Mouse (Mus musculus) left cerebral cortex, postnatal 10 days (tissue): ENCODE measurements at regions not wholly inside any gene's neighbourhood (a gene's known extent, or its start where the extent isn't known, plus 50 kb on each side); places are given as distances from the start of the nearest gene placed in this dataset.

Source experiments
- DNase-seq, 2 experiments: peaks; one replicate each; pipeline ENCODE4 v3.0.0; 2021 to 2022; ENCODE audit warnings: low spot score in 2 of 2, mixed read lengths in 1 of 2; ENCODE audit errors: extremely low spot score in 1 of 2
- intact Hi-C: fragments of 180-260 bp; cut with DNase I; formaldehyde crosslinking; loops from one replicate; pipeline ENCODE4 v1.15.1; 2025

DNA sequence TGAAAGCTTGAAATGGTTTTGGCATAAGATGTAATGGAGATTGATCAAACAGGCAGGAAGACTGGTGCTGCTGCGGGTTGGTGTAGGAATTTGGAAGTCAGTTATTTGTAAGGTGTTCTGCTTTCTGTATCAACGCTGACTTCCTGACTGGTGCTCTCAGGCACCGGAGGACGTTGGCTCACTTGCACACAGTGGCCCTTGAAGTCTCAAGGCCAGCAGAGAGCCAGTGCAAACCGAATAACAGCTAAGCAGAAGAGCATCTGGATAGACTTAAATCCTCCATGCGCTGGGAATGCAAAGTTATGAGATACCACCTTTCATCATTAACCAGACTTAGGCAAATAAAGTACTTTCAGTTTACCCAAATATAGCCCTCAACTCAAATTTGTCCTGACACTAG lies 388.2 kb downstream of the Adamts20 start:
- no peak for DNase-seq
- intact Hi-C loops = no loop called here

DNA sequence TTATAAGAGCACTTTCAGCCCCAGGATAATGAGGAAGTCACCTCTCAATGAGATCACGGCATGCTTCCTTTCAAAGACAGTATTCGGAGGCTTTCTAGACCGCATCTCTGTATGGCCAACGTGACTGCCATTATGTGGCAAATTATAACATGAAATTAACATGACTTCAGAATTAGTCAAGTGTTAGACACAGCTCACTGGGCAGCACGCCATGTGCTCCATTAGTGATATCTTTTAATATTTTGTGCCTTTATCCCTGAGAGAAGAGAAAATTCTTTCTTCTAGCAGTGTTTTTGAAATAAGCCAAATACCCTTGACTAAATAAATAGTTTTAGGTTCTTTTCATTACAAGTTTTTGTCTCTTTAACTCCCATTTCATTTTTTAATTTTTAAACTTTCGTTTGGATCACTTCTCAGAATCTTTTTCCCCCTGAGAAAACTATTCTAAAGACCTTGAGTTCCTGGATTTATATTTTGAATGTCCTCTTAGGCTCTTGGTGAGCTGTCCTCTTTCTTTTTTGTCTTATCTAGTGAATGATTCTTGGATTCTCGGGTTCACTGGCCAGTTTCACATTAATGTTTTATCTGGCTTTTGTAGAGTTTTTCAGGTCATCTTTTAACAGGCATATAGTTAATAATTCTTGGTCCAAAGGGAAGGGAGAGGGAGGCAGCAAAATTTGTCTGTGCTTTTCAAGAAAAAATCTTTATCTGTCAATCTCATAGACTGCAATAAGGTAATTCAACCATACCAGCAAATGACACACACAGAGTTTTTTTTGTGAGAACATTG lies 390.9 kb downstream of the Adamts20 start:
- no peak for DNase-seq
- intact Hi-C loops = no loop called here

- DNase-seq = no peak
- intact Hi-C loops = no loop called here
Measured at GRCm38 (mm10) chr15:94067721-94068120, 397.5 kb downstream of the Adamts20 start.

DNA sequence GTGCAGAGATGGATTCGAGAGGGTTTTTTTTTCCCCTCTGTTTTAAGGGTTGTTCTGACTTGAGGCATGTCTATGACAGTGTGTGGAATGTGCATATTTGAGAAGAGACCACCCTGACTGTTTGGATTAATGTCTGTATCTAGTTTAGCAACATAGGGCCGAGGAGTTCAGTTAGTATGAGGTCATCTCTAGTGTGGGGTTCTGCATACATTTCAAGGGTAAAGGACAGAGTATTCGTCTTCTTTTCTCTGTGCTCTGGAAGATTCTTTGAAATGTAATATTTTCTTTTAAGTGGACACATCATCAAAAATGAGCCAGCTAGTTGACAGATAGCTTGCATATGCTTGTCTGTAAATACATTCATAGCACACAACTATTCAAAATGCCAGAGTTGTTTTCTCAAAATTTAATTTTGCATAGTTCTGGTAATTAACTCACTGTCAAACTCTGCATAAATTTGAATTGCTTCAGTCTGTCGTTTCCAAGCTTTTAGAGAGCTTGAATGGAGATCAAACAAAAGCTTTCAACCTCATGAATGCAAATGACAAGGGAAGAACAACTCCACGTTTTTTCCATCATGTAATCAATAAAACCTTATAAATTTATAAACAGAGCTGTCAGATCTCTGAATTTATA lies 415.5 kb downstream of the Adamts20 start:
- DNase-seq = no peak
- intact Hi-C loops = no loop called here

GRCm38 (mm10) chr15:94046186-94046585 lies 419.0 kb downstream of the Adamts20 start:
- intact Hi-C loops = no loop called here
- no peak for DNase-seq

DNA sequence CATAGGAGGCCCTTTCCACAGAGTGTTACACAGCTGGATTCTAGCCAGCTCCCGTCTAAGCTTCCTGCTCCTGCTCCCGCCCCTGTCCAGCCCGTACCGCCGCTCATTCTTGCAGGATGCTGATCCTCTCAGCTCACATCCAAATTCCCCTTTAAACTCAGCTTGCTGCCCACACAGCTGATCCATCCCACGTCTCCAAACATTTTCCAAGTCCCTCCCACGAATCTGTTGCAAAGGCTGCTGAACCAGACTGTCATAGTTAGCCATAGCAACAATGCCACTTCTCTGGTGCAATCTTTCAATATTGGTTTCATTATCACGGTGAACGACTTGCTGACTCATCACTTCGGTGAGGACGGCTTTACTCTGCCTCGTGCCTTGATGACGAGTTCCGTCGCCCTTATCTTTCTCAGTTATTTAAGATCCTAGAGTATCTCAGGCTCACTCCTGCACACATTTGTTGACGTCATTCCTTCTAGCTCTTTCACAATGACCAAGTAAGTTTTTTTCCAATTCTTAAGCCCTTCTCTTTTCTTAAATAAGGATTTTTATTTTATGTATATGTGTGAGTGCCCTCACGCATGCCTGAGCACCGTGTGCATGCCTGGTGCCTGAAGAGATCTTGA lies 420.0 kb downstream of the Adamts20 start:
- intact Hi-C loops = no loop called here
- DNase-seq = peak; percentile 8 to 53

DNA sequence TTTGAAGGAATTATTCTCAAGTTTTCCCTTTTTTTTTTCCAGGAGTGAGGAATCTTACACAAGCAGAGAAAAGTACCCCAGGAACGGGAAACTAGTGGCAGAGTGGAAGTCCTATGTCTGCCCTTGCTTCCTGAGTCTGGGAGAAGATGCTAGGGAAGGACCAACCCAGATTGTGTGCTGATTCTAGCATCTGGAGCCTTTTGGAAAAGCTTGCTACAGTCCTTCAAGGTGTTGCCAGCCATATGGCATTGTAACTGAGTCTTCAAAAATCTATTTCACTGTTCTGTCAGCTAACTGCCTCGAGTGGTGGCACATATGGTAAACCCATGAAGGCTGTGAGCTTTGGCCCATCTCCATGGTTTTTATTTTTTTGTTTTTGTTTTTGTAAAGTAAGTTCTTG lies 432.3 kb downstream of the Adamts20 start:
- intact Hi-C loops = no loop called here
- no peak for DNase-seq

DNA sequence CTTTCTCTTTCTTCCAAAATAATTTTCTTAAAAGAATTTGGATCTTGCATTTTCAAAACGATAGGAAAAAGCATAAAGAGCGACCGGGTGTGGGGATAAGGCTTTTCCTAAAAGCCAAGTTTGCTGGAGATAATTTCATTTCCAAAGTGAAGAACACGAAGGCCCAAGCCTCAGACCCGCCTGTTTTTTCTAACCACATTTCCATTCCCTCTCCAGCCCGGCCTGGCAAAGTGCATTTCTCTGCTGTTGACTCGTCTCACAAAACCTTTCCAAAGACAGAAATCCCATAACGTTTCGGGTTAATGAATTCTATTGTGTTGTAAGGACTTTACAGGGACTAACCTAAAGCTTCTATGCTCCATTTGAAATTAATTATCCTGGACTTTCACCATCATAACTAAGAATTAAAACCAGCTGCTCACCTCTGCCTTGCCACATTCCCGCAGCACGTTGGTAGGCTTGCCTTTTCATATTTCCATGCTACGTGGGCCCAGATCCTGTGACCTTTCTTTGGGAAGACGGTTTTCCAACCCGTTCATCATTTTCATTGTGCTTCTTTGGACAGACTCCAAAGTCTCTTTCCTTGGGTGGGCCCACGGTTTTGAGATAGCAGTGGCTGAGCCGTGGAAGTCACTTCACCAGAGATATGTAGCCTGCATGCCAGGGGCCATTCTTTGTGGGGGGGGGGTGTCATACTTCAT lies 430.5 kb upstream of the Prickle1 start:
- DNase-seq = no peak
- intact Hi-C loops = no loop called here

DNA sequence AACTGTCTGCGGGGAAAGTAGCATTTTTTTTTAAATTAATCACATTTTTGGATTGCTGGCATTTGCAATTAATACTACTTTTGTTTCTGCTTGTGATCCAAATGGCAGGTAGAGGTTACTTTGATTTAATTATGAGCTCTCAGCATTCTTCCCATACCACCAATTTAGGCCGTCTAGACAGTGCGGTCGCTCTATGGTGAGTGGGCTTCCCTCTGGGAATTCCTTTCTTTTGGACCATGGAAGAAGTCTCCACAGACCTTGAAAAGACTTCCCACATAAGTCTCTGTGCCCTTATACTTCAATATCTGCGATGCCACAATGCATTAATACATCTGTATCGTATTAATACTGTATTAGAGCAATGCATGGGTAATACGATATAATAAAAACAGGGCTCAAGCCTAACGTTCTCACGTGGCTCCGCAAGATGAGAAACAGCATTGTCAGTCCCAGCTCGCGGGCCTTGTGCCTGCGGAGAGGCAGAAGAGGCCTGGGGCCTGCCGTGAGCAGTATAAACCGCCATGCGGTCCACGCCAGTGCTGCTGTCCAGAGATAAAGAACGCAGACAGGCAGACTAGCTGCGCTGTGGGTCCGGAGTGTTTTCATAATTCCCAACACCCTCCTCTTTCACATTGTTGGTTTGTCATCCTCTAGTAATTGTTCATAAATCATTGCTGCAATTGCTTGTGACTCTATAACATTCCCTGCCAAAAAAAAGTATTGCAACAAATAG lies 429.7 kb upstream of the Prickle1 start:
- DNase-seq = no peak
- intact Hi-C loops = no loop called here

DNA sequence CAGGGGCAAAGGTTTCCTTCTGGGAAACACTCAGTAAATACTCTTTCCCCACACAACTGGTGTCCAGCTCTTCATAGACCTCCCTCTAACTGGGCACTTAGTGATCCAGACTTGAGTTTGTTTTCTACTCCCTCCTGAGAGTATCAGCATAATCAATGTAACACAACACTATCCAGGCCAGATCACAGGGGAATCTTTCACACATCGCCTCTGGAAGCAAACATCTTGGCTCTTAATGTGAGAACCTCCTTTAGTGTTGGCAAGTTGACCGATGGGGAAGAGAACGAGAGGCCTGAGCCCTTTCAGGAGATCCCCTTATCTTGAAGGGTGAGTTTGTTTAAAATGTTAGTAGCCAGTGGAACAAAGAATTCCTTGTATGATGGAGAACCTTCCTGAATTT lies 429.1 kb upstream of the Prickle1 start:
- intact Hi-C loops = no loop called here
- no peak for DNase-seq

DNA sequence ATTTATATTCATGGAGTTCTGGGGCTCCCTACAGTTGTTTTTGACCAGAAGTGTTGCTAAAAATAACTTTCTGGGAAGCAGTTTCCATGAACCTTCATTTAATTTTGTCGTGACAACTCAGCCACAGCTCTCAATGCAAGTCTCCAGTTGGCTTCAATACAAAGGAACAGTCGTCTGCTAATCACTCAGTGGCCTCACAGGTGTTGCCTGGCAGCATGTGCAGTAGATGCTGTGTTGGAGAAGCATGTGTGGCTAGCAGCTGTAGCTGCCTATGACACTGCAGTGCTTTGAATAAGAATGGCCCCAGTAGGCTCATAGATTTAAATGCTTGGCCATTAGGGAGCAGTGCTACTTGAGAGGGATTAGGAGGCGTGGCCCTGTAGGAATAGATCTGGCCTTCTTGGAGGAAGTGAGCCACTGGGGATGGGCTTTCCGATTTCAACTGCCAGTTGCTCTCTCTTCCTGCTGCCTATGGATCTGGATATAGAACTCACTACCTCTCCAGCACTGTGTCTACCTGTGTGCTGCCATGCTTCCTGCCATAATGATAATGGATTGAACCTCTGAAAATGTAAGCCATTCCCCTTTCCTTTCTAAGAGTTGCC lies 428.5 kb upstream of the Prickle1 start:
- DNase-seq = no peak
- intact Hi-C loops = no loop called here

DNA sequence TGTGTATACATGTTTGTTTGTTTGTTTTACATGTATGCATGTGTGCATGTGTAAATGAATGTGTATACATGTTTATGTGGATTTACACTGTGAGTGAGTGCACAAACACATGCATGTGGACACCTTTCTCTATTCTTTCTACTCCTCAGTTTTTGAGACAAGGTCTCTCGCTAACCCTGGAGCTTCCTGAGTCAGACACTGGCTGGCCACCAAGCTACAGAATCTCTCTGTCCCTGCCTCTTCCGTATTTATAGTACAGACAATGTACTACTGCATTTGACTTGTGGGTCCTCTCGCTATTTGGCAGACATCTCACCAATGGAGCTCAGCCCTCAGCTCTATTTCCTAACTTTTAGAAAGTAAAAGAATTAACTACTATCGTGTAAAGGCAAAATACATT lies 427.8 kb upstream of the Prickle1 start:
- no peak for DNase-seq
- intact Hi-C loops = no loop called here

- DNase-seq = no peak
- intact Hi-C loops = no loop called here
Measured at GRCm38 (mm10) chr15:94017814-94018213, 422.1 kb upstream of the Prickle1 start.

GRCm38 (mm10) chr15:94011499-94011898 lies 415.8 kb upstream of the Prickle1 start:
- no peak for DNase-seq
- intact Hi-C loops = no loop called here

DNA sequence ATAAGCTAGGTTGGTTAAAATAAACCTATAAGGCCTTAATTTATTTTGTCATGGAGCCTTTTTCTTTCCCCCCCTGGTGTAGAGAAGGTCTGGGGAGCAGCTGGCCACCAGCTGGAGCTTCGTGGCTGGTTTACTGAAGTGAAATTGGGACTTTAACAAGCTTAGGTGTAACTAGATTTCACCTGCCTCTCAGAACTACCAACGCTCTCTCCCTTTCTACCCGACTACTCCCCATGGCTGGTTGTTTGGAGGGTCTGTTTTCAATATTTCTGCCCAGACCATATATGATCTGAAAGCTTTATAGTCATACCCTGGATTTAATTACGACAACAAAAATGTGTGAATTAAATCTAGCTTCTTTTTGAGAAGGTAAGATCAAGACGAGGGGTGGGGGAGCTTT lies 410.4 kb upstream of the Prickle1 start:
- DNase-seq = no peak
- intact Hi-C loops = no loop called here

DNA sequence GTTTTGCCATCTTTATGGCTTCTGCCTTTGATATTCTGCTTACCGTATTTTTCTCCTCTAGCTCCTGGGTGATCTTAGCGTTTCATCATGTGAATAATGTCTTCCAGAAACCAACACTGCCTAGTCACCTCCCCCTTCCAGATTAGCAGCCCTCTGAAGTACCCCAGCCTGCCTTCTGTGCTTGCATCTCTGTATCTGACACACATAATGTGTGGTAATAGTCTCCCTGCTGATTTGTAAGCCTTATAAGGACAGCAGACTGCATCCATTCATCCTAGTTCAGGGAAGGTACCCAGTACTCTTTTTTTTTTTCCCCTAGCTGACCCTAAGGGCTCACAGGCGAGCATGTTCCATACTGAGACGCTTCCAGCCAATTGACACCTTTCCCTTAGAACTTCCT lies 409.2 kb upstream of the Prickle1 start:
- no peak for DNase-seq
- intact Hi-C loops = no loop called here

DNA sequence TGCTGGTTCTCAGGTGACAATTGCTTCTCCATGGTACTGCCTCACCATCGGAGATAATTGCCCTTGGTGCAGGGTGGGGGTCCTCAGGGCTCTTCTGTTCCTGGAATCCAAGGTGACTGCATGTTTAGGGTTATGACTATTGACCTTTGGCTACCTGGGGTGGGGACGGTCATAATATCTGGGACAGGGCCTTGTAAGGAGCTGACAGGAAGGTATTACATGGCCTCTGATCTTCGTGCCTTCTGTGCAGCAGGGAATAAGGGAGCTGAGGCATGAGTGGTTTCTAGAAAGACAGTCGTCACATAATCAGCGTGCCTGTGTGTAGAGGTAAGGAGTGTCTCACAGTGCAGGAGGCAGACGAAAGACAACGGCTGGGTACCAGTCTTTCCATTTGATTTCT lies 407.5 kb upstream of the Prickle1 start:
- intact Hi-C loops = no loop called here
- DNase-seq = no peak

DNA sequence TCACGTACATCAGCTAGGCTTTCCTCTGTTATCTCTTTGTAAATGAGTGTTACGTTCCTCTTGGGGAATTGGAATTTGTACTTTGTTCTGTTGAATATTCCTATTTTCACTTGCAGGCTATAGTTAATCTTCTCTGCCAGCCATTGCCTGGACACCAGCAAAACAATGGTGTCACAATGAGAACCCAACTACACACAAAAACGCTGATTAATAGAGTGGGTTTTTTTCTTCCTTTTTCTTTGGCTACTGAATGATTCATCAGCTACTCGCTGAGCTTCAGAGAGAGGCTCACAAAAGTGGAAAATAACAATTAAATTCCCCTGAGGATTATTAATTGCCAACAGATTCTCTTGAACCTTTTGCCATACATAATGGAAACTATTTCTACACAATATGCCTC lies 398.9 kb upstream of the Prickle1 start:
- no peak for DNase-seq
- intact Hi-C loops = no loop called here

DNA sequence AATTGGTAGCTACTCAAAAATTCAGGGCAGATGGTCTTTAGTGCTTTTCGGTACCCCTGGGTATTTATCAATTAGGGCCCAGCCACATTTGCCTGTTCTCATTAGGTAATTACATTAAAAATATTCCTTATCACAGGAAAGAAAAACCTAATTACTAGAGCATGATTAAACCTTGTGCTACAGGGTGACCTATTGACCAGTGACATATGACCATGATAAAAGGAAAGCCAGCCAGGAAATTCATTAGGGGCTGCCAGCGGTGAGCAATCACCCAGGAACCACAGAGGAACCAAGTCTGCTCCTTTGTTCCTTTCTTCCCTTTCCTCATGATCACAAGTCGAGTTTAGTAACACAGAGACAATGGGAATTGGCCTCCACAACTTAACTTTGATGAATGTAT lies 394.4 kb upstream of the Prickle1 start:
- intact Hi-C loops = no loop called here
- DNase-seq = no peak
